Mouse (Mus musculus) liver, adult 2 months (tissue): ENCODE results near the gene Tmem177. TPM values are rescaled to one million over a fixed set of nuclear protein-coding genes. Genes with fewer than 3 reads are reported as not detected.
A peak's percentile ranks its signal among the peaks of the same experiment; 100 is the strongest.

Source experiments
- DNase-seq: peaks from one replicate; pipeline ENCODE4 v3.0.0-alpha.2; 2011; ENCODE audit warnings: low read depth, low spot score; ENCODE audit errors: extremely low read depth
- H3K27ac ChIP-seq: fragments of 200-500 bp; replicated peaks from 2 replicates; pipeline ENCODE4 v1.5.1; 2012; ENCODE audit warnings: low read depth, mild to moderate bottlenecking, control low read depth, inconsistent platforms, low read length; ENCODE audit not compliant: insufficient read depth
- H3K27me3 ChIP-seq: fragments of 200-500 bp; 2 replicates; pipeline ENCODE4 v1.6.1; 2012; ENCODE audit warnings: mild to moderate bottlenecking, moderate library complexity, low read length, inconsistent platforms; ENCODE audit not compliant: control insufficient read depth, insufficient read depth
- H3K36me3 ChIP-seq: fragments of 200-500 bp; 2 replicates; pipeline ENCODE4 v1.6.1; 2012; ENCODE audit warnings: low read length, inconsistent platforms; ENCODE audit not compliant: control insufficient read depth, insufficient read depth
- H3K4me1 ChIP-seq: fragments of 200-500 bp; 2 replicates; pipeline ENCODE4 v1.6.1; 2011; ENCODE audit warnings: low read length; ENCODE audit not compliant: control insufficient read depth, insufficient read depth
- H3K4me3 ChIP-seq: fragments of 200-500 bp; 2 replicates; pipeline ENCODE4 v1.5.1; 2011; ENCODE audit warnings: low read depth, mild to moderate bottlenecking, control low read depth, low read length, moderate library complexity; ENCODE audit not compliant: insufficient read depth
- H3K79me2 ChIP-seq: fragments of 200-500 bp; 2 replicates; pipeline ENCODE4 v1.6.1; 2012; ENCODE audit warnings: inconsistent platforms, mild to moderate bottlenecking, low read length, moderate library complexity; ENCODE audit not compliant: control insufficient read depth, insufficient read depth
- H3K9ac ChIP-seq: fragments of 200-500 bp; 2 replicates; pipeline ENCODE4 v1.6.1; 2012; ENCODE audit warnings: low read depth, mild to moderate bottlenecking, control low read depth, inconsistent platforms, low read length
- CTCF ChIP-seq: fragments of 200-500 bp; IDR thresholded peaks from 2 replicates; pipeline ENCODE4 v1.5.1; 2011; ENCODE audit warnings: low read depth, low read length, control low read depth
- POLR2A ChIP-seq: fragments of 200-500 bp; IDR thresholded peaks from 2 replicates; pipeline ENCODE4 v1.6.1; 2011; ENCODE audit warnings: low read length, control low read depth; ENCODE audit not compliant: insufficient read depth; ENCODE audit errors: extremely low read depth
- WGBS: fragments of 180-500 bp; shearing (Covaris S2); methylation state at CpG from one replicate; pipeline ENCODE4 v1.1.7; 2018; 5-methylcytosine and 5-hydroxymethylcytosine counted together
- polyA plus RNA-seq: library from polyadenylated mRNA; depleted of rRNA; stranded (reverse); fragments of >200 nt; gene quantifications from 2 replicates; pipeline ENCODE4 v1.2.3, GENCODE M21; 2012; rRNA removed
- total RNA-seq: library from RNA; depleted of rRNA; stranded (reverse); fragments of >200 nt; gene quantifications from 2 replicates; pipeline ENCODE4 v1.2.3, GENCODE M21; 2014; rRNA removed

Gene Tmem177
- total RNA-seq (4.0 and 4.4 TPM in 2 replicates), polyA plus RNA-seq (4.1 and 4.9 TPM in 2 replicates)

GRCm38 (mm10) chr1:119912953-119913814 is at the start of gene Tmem177:
Gene Tmem177 (minus strand): TSS chr1:119913208.
- Histone ChIP-seq H3K4me3 (peak within 1 kb of the TSS; percentile 58), H3K79me2 (no peaks in the 10 kb centered on the region), H3K27ac (peak within 1 kb of the TSS; percentile 60), H3K36me3 (no peaks in the 10 kb centered on the region; the same call in 1 of the 2 replicates), H3K9ac (peak within 1 kb of the TSS; percentile 64), H3K4me1 (0 out of 2 replicates have a peak, but pooled peaks cover 2% of the 10 kb centered on the region), H3K27me3 (no peaks in the 10 kb centered on the region)
- 8% methylated on average over 42 of the region's 42 CpGs for WGBS
- DNase-seq, result peak; percentile 93
- TF ChIP-seq POLR2A (peak; percentile 62; the same call in 1 of the 2 replicates), CTCF (no peak)

GRCm38 (mm10) chr1:119959920-119960319 is 46.9 kb upstream of the Tmem177 start:
- H3K27ac ChIP-seq, result no peak overlapping the region
- no peak overlapping the region for H3K9ac ChIP-seq
- DNase-seq, result no peak
- H3K79me2 ChIP-seq, result no peaks in the 10 kb centered on the region
- no peak overlapping the region for H3K4me3 ChIP-seq
- H3K36me3 ChIP-seq, result no peaks in the 10 kb centered on the region
- TF ChIP-seq POLR2A, result no peak
- TF ChIP-seq CTCF, result no peak
- WGBS, result 57% methylated on average over 7 of the region's 7 CpGs
- H3K4me1 ChIP-seq, result no peaks in the 10 kb centered on the region
- no peaks in the 10 kb centered on the region for H3K27me3 ChIP-seq

- Histone ChIP-seq H3K27ac (no peak overlapping the region), H3K4me1 (no peaks in the 10 kb centered on the region), H3K4me3 (no peak overlapping the region), H3K9ac (no peak overlapping the region), H3K79me2 (no peaks in the 10 kb centered on the region), H3K36me3 (no peaks in the 10 kb centered on the region), H3K27me3 (no peaks in the 10 kb centered on the region)
- WGBS, result 91% methylated on average over 4 of the region's 4 CpGs
- TF ChIP-seq CTCF (no peak), POLR2A (no peak)
- DNase-seq, result no peak
Measured at GRCm38 (mm10) chr1:119959464-119959863, 46.5 kb upstream of the Tmem177 start.

- H3K4me3 ChIP-seq, result no peak overlapping the region
- no peaks in the 10 kb centered on the region for H3K4me1 ChIP-seq
- H3K27ac ChIP-seq, result no peak overlapping the region
- DNase-seq, result peak; percentile 27
- H3K36me3 ChIP-seq, result no peaks in the 10 kb centered on the region
- H3K27me3 ChIP-seq, result no peaks in the 10 kb centered on the region
- no peak overlapping the region for H3K9ac ChIP-seq
- 30% methylated on average over 9 of the region's 9 CpGs for WGBS
- H3K79me2 ChIP-seq, result no peaks in the 10 kb centered on the region
- TF ChIP-seq CTCF (no peak), POLR2A (no peak)
Measured at GRCm38 (mm10) chr1:119957716-119958222, 44.8 kb upstream of the Tmem177 start.

- H3K4me1 ChIP-seq, result no peaks in the 10 kb centered on the region
- DNase-seq, result no peak
- H3K36me3 ChIP-seq, result no peaks in the 10 kb centered on the region
- H3K4me3 ChIP-seq, result no peak overlapping the region
- no peaks in the 10 kb centered on the region for H3K79me2 ChIP-seq
- no peak overlapping the region for H3K9ac ChIP-seq
- H3K27ac ChIP-seq, result no peak overlapping the region
- TF ChIP-seq CTCF, result no peak
- no peak for TF ChIP-seq POLR2A
- H3K27me3 ChIP-seq, result no peaks in the 10 kb centered on the region
- 91% methylated on average over 2 of the region's 2 CpGs for WGBS
Measured at GRCm38 (mm10) chr1:119954680-119955079, 41.7 kb upstream of the Tmem177 start.

- no peaks in the 10 kb centered on the region for H3K27me3 ChIP-seq
- no peak overlapping the region for H3K27ac ChIP-seq
- no peaks in the 10 kb centered on the region for H3K4me1 ChIP-seq
- TF ChIP-seq CTCF, result no peak
- no peak for TF ChIP-seq POLR2A
- no peak overlapping the region for H3K4me3 ChIP-seq
- H3K36me3 ChIP-seq, result no peaks in the 10 kb centered on the region
- H3K79me2 ChIP-seq, result no peaks in the 10 kb centered on the region
- no peak for DNase-seq
- WGBS, result 81% methylated on average over 9 of the region's 9 CpGs
- no peak overlapping the region for H3K9ac ChIP-seq
Measured at GRCm38 (mm10) chr1:119953456-119953855, 40.4 kb upstream of the Tmem177 start.
